Mouse (Mus musculus) ES-Bruce4 (cell line): ENCODE results near the gene Tex19.1.

Experiments used
- CTCF ChIP-seq: IDR thresholded peaks from one replicate; pipeline ENCODE4 v1.8.1; 2011; ENCODE audit warnings: low read depth, low read length
- EP300 ChIP-seq: IDR thresholded peaks from 2 replicates; pipeline ENCODE4 v1.6.1; 2011; ENCODE audit warnings: low read depth, low read length; ENCODE audit not compliant: insufficient read depth
- POLR2A ChIP-seq: IDR thresholded peaks from one replicate; pipeline ENCODE4 v1.8.1; 2011; ENCODE audit warnings: low read length; ENCODE audit not compliant: insufficient read depth

DNA sequence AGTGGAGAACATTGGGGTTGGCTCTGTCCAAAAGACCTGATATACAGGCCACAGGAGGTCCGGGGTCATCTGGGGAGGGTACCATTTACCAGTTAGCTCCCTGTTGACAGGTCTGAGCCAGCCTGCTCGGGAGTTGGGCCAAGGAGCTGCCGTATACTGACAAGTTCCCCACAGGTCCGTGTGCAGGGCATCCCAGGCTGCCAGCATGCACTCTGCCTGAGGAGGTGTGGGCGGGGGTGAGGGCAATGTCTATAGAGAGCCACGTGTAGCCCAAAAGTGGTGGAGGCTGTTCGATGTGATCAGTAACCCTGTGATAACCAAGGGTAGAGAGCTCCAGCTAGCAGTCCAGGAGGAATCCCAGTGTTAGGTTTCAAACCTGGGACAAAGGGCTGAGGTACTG, 46.2 kb upstream of the Tex19.1 start:
- no peak for TF ChIP-seq EP300
- TF ChIP-seq CTCF = no peak
- TF ChIP-seq POLR2A = no peak
